Mouse (Mus musculus) lung, postnatal 36 days (tissue): Measurements from ENCODE around the gene Mad1l1.

Experiments used
- DNase-seq: peaks from one replicate; pipeline ENCODE4 v3.0.0; 2022; ENCODE audit warnings: mixed read lengths

Mad1l1 gene

GRCm38 (mm10) chr5:140173181-140173580 is 148.2 kb downstream of the Mad1l1 start:
- no peak for DNase-seq

GRCm38 (mm10) chr5:140171710-140172109 is 149.6 kb downstream of the Mad1l1 start:
- DNase-seq = no peak

- DNase-seq = no peak
Observed at GRCm38 (mm10) chr5:140167531-140167930, 153.8 kb downstream of the Mad1l1 start.

- no peak for DNase-seq
Observed at GRCm38 (mm10) chr5:140167080-140167479, 154.3 kb downstream of the Mad1l1 start.

- no peak for DNase-seq
Observed at GRCm38 (mm10) chr5:140163947-140164346, 157.4 kb downstream of the Mad1l1 start.

- DNase-seq = no peak
Observed at GRCm38 (mm10) chr5:140162071-140162845, 159.1 kb downstream of the Mad1l1 start.

- DNase-seq = no peak
Observed at GRCm38 (mm10) chr5:140159007-140159406, 162.3 kb downstream of the Mad1l1 start.

- DNase-seq = no peak
Observed at GRCm38 (mm10) chr5:140157886-140158627, 163.3 kb downstream of the Mad1l1 start.

- no peak for DNase-seq
Observed at GRCm38 (mm10) chr5:140154166-140154565, 167.2 kb downstream of the Mad1l1 start.

- no peak for DNase-seq
Observed at GRCm38 (mm10) chr5:140151871-140152270, 169.5 kb downstream of the Mad1l1 start.

- DNase-seq = peak; percentile 81
Observed at GRCm38 (mm10) chr5:140151180-140151579, 170.2 kb downstream of the Mad1l1 start.

GRCm38 (mm10) chr5:140150694-140151093 is 170.7 kb downstream of the Mad1l1 start:
- no peak for DNase-seq

GRCm38 (mm10) chr5:140150136-140150535 is 171.2 kb downstream of the Mad1l1 start:
- DNase-seq = peak; percentile 10

GRCm38 (mm10) chr5:140149298-140149697 is 172.1 kb downstream of the Mad1l1 start:
- DNase-seq = peak; percentile 61

- DNase-seq = no peak
Observed at GRCm38 (mm10) chr5:140143541-140143940, 177.8 kb downstream of the Mad1l1 start.

GRCm38 (mm10) chr5:140141336-140141735 is 180.0 kb downstream of the Mad1l1 start:
- DNase-seq = peak; percentile 16

- DNase-seq = peak; percentile 71
Observed at GRCm38 (mm10) chr5:140140214-140140613, 181.1 kb downstream of the Mad1l1 start.

- DNase-seq = no peak
Observed at GRCm38 (mm10) chr5:140135734-140136625, 185.4 kb downstream of the Mad1l1 start.

- no peak for DNase-seq
Observed at GRCm38 (mm10) chr5:140134021-140134420, 187.3 kb downstream of the Mad1l1 start.

- no peak for DNase-seq
Observed at GRCm38 (mm10) chr5:140128414-140128981, 192.9 kb downstream of the Mad1l1 start.

GRCm38 (mm10) chr5:140127981-140128380 is 193.4 kb downstream of the Mad1l1 start:
- DNase-seq = no peak

GRCm38 (mm10) chr5:140124626-140125025 is 196.7 kb downstream of the Mad1l1 start:
- DNase-seq = no peak
